ENCODE assay signal across 13 mouse cellular contexts in the genomic region with DNA sequence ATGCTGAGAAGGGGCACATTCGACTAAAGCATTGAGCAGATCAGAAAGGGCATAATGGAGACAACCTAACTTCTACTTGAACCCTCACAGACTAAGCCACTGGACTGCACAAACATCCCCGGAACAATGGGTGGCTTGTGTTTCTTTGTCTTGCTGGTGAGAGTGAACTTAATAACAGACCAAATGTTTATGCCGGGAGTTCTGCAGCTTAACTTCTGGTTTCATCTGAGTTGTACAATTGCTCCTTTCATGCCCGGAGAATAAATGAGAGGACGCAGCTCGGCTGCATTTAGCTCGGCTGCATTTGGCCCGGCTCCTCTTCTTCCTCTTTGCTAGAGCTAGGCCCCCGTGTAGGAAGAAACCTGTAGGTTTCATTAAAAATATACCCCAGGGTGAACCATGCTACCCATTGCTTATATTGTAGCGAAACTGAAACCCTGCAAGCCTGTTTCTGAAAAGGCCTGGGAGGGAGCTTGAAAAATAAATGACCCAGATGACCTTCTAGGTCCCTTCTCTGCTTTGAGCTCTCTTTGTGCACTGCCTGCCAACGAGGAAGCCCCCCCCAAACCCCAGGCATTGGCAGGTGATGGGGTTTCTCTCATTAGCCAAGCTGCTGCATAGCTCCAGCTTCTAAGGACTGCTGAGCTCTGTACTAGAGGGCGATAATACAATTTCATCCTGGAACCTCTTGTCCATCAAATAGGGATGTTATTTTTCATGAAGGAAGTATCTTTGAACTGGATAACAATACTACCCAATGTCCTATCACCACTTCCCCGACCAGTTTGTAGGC. TPM values are rescaled to one million over a fixed set of nuclear protein-coding genes. Genes with fewer than 3 reads are reported as not detected.
A peak's percentile ranks its signal among the peaks of the same experiment; 100 is the strongest.
DNase-seq lines count a peak whose midpoint lies in the region.
"Had no signal": no experiment of that assay in that cellular context is flagged by ENCODE, and none has a peak within 500 bp of the region (broad histone marks: within the 10 kb centered on the region; RNA-seq: fewer than 3 reads in every experiment).

No protein-coding gene starts in this region.

- no peak overlapping the region for H3K4me3 ChIP-seq in embryonic facial prominence, embryonic 10.5 days
- H3K4me3 ChIP-seq: heart, embryonic 15.5 days; lung, embryonic 15.5 days had no signal

- H3K36me3 ChIP-seq in embryonic facial prominence, embryonic 10.5 days (replicated peaks) = no peaks in the 10 kb centered on the region
- H3K36me3 ChIP-seq: heart, embryonic 15.5 days; lung, embryonic 15.5 days had no signal

- WGBS in embryonic facial prominence, embryonic 10.5 days = 54% methylated on average over 13 of the region's 13 CpGs

- DNase-seq in heart, adult 11 months = peak; percentile 82
- DNase-seq in heart, adult 18-20 months = no peak
- DNase-seq in A20 (ENCODE audit: low read depth, low spot score) = peak; percentile 6
- DNase-seq in embryonic facial prominence, embryonic 10.5 days (ENCODE audit: low spot score) = no peak
- DNase-seq in induced T-regulatory cell, adult 2 months (ENCODE audit: low read depth) = peak; percentile 6
- no peak for DNase-seq in kidney, postnatal 4 days
- DNase-seq in ovary, postnatal 14 days (ENCODE audit: low spot score) = no peak
- DNase-seq: adrenal gland, postnatal 25 days; gastrocnemius, postnatal 25 days; thymus, postnatal 4 days had no signal

- no peaks in the 10 kb centered on the region for H3K9me3 ChIP-seq in embryonic facial prominence, embryonic 10.5 days
- H3K9me3 ChIP-seq: heart, embryonic 15.5 days; lung, embryonic 15.5 days had no signal

- H3K27ac ChIP-seq in embryonic facial prominence, embryonic 10.5 days (replicated peaks) = peak overlapping the region; percentile 40; the same call in 1 of the 2 replicates
- H3K27ac ChIP-seq: heart, embryonic 15.5 days; hindbrain, embryonic 14.5 days; lung, embryonic 15.5 days had no signal

- H3K4me1 ChIP-seq in embryonic facial prominence, embryonic 10.5 days = peaks cover 9% of the 10 kb centered on the region
- H3K4me1 ChIP-seq: lung, embryonic 15.5 days had no signal

- no peaks in the 10 kb centered on the region for H3K27me3 ChIP-seq in embryonic facial prominence, embryonic 10.5 days (replicated peaks; ENCODE audit: low read depth, poor library complexity, severe bottlenecking)
- H3K27me3 ChIP-seq: heart, embryonic 15.5 days; lung, embryonic 15.5 days had no signal

RNA-seq across cellular contexts. Expression of a gene that starts 42.8 kb away (rescaled TPM):
- total RNA-seq in heart, adult 18-20 months (2021) = 10 to 100 TPM; 11.3 TPM
- polyA plus RNA-seq in embryonic facial prominence, embryonic 10.5 days (2016; fragmentation: Nextera tagmentation; extraction: Ambion mirVana) = 0.93 and 1.2 TPM in 2 replicates

Comparison
In these comparisons a context has a peak if more than half of its experiments do, and no peak if none do; other contexts are left out.
1. DNase-seq: peak in heart, adult 11 months (single experiment), A20 (single experiment) and induced T-regulatory cell, adult 2 months (single experiment); none in heart, adult 18-20 months (0 of 2), embryonic facial prominence, embryonic 10.5 days (single experiment), kidney, postnatal 4 days (0 of 2) and ovary, postnatal 14 days (single experiment).